Mouse (Mus musculus) liver, embryonic 15.5 days (tissue): Measurements from ENCODE around the gene Xpo1. TPM values are rescaled to one million over a fixed set of nuclear protein-coding genes. Genes with fewer than 3 reads are reported as not detected.
"Not testable (repeated sequence)": the region's sequence is repeated elsewhere in the genome, so short reads cannot be mapped to it uniquely, and the experiment has no call there.

Source experiments
- ATAC-seq: fragments of 200-750 bp; cut with Nextera tagmentation; 2 replicates; pipeline ENCODE4 v1.8.0; 2017; ENCODE audit warnings: moderate number of reproducible peaks, mild to moderate bottlenecking, moderate library complexity; ENCODE audit not compliant: insufficient read depth
- H3K27ac ChIP-seq: fragments of 300-500 bp; sonication (generic); replicated peaks from 2 replicates; pipeline ENCODE4 v1.5.1; 2015; ENCODE audit warnings: mild to moderate bottlenecking, inconsistent platforms
- H3K27me3 ChIP-seq: fragments of 300-500 bp; sonication (generic); 2 replicates; pipeline ENCODE4 v1.6.1; 2015; ENCODE audit warnings: mild to moderate bottlenecking, inconsistent platforms
- H3K36me3 ChIP-seq: fragments of 300-500 bp; sonication (generic); replicated peaks from 2 replicates; pipeline ENCODE4 v1.6.1; 2015; ENCODE audit warnings: moderate library complexity, mild to moderate bottlenecking, inconsistent platforms
- H3K4me1 ChIP-seq: fragments of 300-500 bp; sonication (generic); replicated peaks from 2 replicates; pipeline ENCODE4 v1.6.1; 2015; ENCODE audit warnings: inconsistent platforms
- H3K4me2 ChIP-seq: fragments of 300-500 bp; sonication (generic); 2 replicates; pipeline ENCODE4 v1.6.1; 2015; ENCODE audit warnings: moderate library complexity, mild to moderate bottlenecking, inconsistent platforms
- H3K4me3 ChIP-seq: fragments of 300-500 bp; sonication (generic); replicated peaks from 2 replicates; pipeline ENCODE4 v1.5.1; 2015; ENCODE audit warnings: mild to moderate bottlenecking, inconsistent platforms
- H3K9ac ChIP-seq: fragments of 300-500 bp; sonication (generic); 2 replicates; pipeline ENCODE4 v1.6.1; 2015; ENCODE audit warnings: moderate library complexity, mild to moderate bottlenecking, inconsistent platforms
- H3K9me3 ChIP-seq: fragments of 300-500 bp; sonication (generic); replicated peaks from 2 replicates; pipeline ENCODE4 v1.6.1; 2016; ENCODE audit warnings: inconsistent platforms
- WGBS: fragments of 180-500 bp; shearing (Covaris S2); methylation state at CpG from one replicate; pipeline ENCODE4 v1.1.7; 2015; ENCODE audit warnings: mixed read lengths; ENCODE audit not compliant: insufficient replicate concordance; 5-methylcytosine and 5-hydroxymethylcytosine counted together
- polyA plus RNA-seq: library from polyadenylated mRNA; unstranded; fragments of >200 nt; fragmentation: Nextera tagmentation; extraction: Ambion mirVana; gene quantifications from 2 replicates; pipeline ENCODE4 v1.2.1, GENCODE M21; 2015

Xpo1 gene
- polyA plus RNA-seq, 1 experiment from 2014 or later = 42.3 TPM

GRCm38 (mm10) chr11:23259073-23259472 is 3.2 kb downstream of the Xpo1 start:
- Histone ChIP-seq H3K9ac (peak overlapping the region; percentile 28; the same call in 1 of the 2 replicates), H3K27me3 (no peaks in the 10 kb centered on the region), H3K36me3 (peaks cover 42% of the 10 kb centered on the region), H3K27ac (no peak overlapping the region), H3K9me3 (no peaks in the 10 kb centered on the region), H3K4me2 (peak overlapping the region; percentile 90), H3K4me1 (peaks cover 54% of the 10 kb centered on the region), H3K4me3 (peak overlapping the region; percentile 96)
- WGBS = 78% methylated on average over 4 of the region's 4 CpGs
- no peak for ATAC-seq

DNA sequence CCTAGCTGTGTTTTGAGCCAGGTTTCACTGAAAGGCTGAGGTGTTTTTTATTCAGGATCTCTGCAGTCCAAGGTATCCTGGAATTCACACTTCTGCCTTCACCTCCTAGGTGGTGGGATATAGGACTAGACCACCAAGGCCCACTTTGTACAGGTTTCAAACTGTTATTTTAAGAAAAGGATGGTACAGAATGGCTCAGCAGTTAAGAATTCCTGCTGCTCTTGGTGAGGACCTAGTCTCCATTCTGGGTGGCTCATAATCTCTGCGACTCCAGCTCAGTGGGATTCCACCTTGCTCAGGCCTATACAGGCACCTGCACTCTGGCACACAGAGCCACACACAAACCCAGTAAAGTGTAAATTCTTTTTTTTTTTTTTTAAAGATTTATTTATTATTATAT is 3.6 kb downstream of the Xpo1 start:
- no peaks in the 10 kb centered on the region for H3K9me3 ChIP-seq
- H3K27ac ChIP-seq = no peak overlapping the region
- 87% methylated on average over 1 of the region's 1 CpGs for WGBS
- peaks cover 46% of the 10 kb centered on the region for H3K36me3 ChIP-seq
- H3K4me2 ChIP-seq = peak overlapping the region; percentile 90
- ATAC-seq = no peak
- H3K9ac ChIP-seq = peak overlapping the region; percentile 28; the same call in 1 of the 2 replicates
- no peaks in the 10 kb centered on the region for H3K27me3 ChIP-seq
- H3K4me1 ChIP-seq = peaks cover 50% of the 10 kb centered on the region
- peak overlapping the region; percentile 96; the same call in 1 of the 2 replicates for H3K4me3 ChIP-seq

DNA sequence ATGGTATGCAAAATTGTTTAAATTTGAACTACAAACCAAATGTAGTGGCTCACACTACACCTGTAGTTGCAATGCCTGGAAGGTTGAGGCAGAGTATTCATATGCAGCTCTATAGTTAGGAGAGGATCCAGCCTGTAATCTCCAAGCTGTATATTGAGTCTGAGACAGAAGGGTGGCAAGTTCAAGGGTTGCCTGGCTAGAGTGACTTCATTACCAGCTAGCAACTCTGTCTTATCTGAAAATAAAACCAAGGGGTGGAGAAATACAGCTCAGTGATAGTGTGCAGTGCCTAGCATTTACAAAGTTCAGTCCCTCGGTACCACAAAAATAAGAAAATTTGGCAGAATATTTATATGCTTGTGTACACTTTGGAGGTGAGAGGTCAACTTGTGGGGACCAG is 4.3 kb downstream of the Xpo1 start:
- Histone ChIP-seq H3K4me2 (peak overlapping the region; percentile 90), H3K36me3 (peaks cover 53% of the 10 kb centered on the region), H3K4me1 (peaks cover 43% of the 10 kb centered on the region), H3K4me3 (peak overlapping the region; percentile 5; the same call in 1 of the 2 replicates), H3K27me3 (no peaks in the 10 kb centered on the region), H3K27ac (0 out of 2 replicates have a peak overlapping the region, but pooled peaks have one; percentile 7), H3K9me3 (no peaks in the 10 kb centered on the region), H3K9ac (no peak overlapping the region)
- 20% methylated on average over 1 of the region's 1 CpGs for WGBS
- ATAC-seq = no peak

DNA sequence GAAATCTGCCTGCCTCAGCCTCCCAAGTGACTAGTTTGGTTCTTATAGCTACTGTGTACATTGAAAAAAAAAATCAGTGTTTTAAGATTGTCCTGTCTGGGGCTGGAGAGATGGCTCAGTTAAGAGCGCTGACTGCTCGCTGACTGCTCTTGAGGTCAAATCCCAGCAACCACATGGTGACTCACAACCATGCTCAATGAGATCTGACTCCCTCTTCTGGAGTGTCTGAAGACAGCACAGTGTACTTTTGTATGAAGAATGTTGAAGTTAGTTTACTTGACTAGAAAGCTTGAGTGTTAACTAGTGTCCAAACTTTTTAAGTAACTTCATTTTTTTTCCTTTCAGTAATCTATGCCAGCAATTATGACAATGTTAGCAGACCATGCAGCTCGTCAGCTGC is 5.6 kb downstream of the Xpo1 start:
- ATAC-seq = no peak
- WGBS = 56% methylated on average over 3 of the region's 3 CpGs
- no peak overlapping the region for H3K27ac ChIP-seq
- H3K27me3 ChIP-seq = no peaks in the 10 kb centered on the region
- peaks cover 43% of the 10 kb centered on the region for H3K4me1 ChIP-seq
- peaks cover 66% of the 10 kb centered on the region for H3K36me3 ChIP-seq
- no peak overlapping the region for H3K4me2 ChIP-seq
- no peaks in the 10 kb centered on the region for H3K9me3 ChIP-seq
- H3K9ac ChIP-seq = no peak overlapping the region
- no peak overlapping the region for H3K4me3 ChIP-seq

GRCm38 (mm10) chr11:23264949-23265348 is 9.1 kb downstream of the Xpo1 start:
- Histone ChIP-seq H3K9me3 (no peaks in the 10 kb centered on the region), H3K4me1 (peaks cover 22% of the 10 kb centered on the region), H3K27me3 (no peaks in the 10 kb centered on the region), H3K27ac (no peak overlapping the region), H3K9ac (no peak overlapping the region), H3K36me3 (peaks cover 85% of the 10 kb centered on the region), H3K4me2 (no peak overlapping the region), H3K4me3 (no peak overlapping the region)
- ATAC-seq = no peak

DNA sequence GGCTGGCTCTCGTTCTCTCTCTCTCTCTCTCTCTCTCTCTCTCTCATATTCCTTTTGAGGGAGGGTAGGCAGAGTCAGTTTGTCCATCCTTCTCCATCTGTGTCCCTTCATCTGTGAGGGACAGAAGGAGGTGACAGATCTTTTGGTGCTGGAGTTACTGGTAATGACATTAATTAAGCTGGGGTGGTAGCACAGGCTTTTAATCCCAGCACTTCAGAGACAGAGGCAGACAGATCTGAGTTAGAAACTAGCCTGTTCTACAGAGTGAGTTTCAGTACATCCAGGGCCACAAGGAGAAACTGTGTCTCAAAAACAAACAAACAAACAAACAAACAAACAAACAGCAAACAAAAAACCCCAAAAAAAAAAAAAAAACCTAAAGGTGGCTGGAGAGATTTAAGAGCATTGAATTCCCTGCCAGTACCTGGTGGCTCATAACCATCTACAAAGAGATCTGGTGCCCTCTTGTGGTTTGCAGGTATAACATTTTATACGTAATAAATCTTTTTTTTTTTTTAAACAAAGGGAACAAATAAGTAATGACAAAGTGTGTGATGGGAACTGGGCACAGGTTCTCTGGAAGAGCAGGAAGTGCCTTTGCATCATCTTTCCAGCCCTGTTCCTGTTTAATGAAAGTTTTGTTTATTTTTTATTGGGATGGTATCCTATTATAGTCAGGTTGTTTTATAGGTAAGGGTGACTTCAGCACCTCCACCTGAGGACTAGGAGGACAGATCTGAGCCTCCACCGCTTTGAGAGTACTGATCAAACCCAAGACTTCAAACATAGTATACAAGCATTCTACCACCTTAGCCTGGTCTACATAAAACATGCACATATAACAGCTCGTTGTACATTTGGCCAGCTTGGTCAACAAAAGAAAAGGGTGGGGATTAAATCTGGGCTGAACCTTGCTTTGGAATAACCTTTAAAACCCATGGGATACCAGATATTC is 16.2 kb downstream of the Xpo1 start:
- ATAC-seq = no peak
- Histone ChIP-seq H3K9ac (no peak overlapping the region), H3K4me3 (no peak overlapping the region), H3K9me3 (no peaks in the 10 kb centered on the region), H3K4me2 (no peak overlapping the region), H3K27me3 (no peaks in the 10 kb centered on the region), H3K36me3 (peaks cover 85% of the 10 kb centered on the region), H3K4me1 (no peaks in the 10 kb centered on the region), H3K27ac (no peak overlapping the region)
- WGBS = 83% methylated on average over 4 of the region's 4 CpGs

DNA sequence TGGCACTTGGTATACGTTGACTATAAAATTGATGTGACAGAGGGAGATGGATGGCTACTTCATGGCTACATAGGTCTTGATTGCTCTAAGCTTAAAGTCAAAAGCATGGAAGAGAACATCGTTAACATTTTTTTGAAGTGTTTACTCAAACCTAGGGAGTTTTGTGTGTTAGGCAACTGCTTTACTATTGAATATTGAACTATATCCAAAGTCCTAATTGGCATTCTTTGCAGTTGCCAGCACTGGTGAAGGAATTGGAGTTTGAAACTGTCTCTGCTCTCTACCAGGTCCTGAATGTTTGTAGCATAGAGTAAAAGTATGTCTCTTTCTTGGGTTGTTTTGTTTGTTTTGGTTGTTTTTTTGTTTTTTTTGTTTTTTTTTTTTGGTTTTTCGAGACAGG is 19.9 kb downstream of the Xpo1 start:
- peaks cover 95% of the 10 kb centered on the region for H3K36me3 ChIP-seq
- WGBS = 82% methylated on average over 3 of the region's 3 CpGs
- H3K27ac ChIP-seq = no peak overlapping the region
- no peak for ATAC-seq
- H3K9me3 ChIP-seq = no peaks in the 10 kb centered on the region
- H3K9ac ChIP-seq = no peak overlapping the region
- H3K4me3 ChIP-seq = no peak overlapping the region
- no peak overlapping the region for H3K4me2 ChIP-seq
- H3K4me1 ChIP-seq = no peaks in the 10 kb centered on the region
- no peaks in the 10 kb centered on the region for H3K27me3 ChIP-seq

GRCm38 (mm10) chr11:23284469-23284868 is 28.6 kb downstream of the Xpo1 start:
- Histone ChIP-seq H3K27ac (no peak overlapping the region), H3K27me3 (no peaks in the 10 kb centered on the region), H3K9me3 (no peaks in the 10 kb centered on the region), H3K4me3 (no peak overlapping the region), H3K4me2 (no peak overlapping the region), H3K36me3 (peaks cover 95% of the 10 kb centered on the region), H3K9ac (no peak overlapping the region), H3K4me1 (no peaks in the 10 kb centered on the region)
- WGBS = 88% methylated on average over 4 of the region's 4 CpGs
- no peak for ATAC-seq

GRCm38 (mm10) chr11:23288866-23289265 is 33.0 kb downstream of the Xpo1 start:
- H3K9ac ChIP-seq, ATAC-seq, H3K4me1 ChIP-seq, H3K27me3 ChIP-seq, H3K27ac ChIP-seq, H3K9me3 ChIP-seq, H3K4me2 ChIP-seq, H3K4me3 ChIP-seq: not testable (repeated sequence)
- peaks cover 96% of the 10 kb centered on the region for H3K36me3 ChIP-seq
- WGBS = 56% methylated on average over 4 of the region's 4 CpGs

DNA sequence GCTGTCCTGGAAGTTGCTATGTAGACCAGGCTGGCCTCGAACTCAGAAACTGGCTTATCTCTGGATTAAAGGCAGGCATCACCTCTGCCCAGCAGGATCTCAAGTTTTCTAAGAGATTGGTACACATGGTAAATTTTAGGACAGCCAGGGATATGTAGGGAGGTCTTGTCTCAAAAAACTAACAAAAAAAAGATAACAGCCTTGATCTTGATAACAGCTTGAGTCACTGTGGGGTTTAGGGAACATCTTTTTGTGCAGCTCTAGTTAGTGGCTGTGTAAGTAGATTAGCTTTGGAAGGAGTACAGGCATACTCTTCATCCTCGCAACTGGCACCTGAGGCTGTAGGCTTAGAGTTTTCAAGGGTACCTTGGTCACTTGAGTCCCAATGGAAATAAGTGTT is 41.5 kb downstream of the Xpo1 start:
- Histone ChIP-seq H3K4me3 (no peak overlapping the region), H3K27ac (no peak overlapping the region), H3K9me3 (no peaks in the 10 kb centered on the region), H3K36me3 (peaks cover 53% of the 10 kb centered on the region), H3K4me1 (no peaks in the 10 kb centered on the region), H3K27me3 (no peaks in the 10 kb centered on the region), H3K9ac (no peak overlapping the region), H3K4me2 (no peak overlapping the region)
- ATAC-seq = no peak
- WGBS = 85% methylated on average over 2 of the region's 2 CpGs

- no peak overlapping the region for H3K4me2 ChIP-seq
- no peak overlapping the region for H3K27ac ChIP-seq
- H3K27me3 ChIP-seq = no peaks in the 10 kb centered on the region
- 89% methylated on average over 2 of the region's 2 CpGs for WGBS
- H3K36me3 ChIP-seq = peaks cover 44% of the 10 kb centered on the region
- no peak overlapping the region for H3K4me3 ChIP-seq
- ATAC-seq = no peak
- no peaks in the 10 kb centered on the region for H3K4me1 ChIP-seq
- H3K9me3 ChIP-seq = no peaks in the 10 kb centered on the region
- H3K9ac ChIP-seq = no peak overlapping the region
Observed at GRCm38 (mm10) chr11:23298301-23298700, 42.5 kb downstream of the Xpo1 start.
